Mouse (Mus musculus) kidney, adult 10 weeks (tissue): ENCODE measurements around the gene Gm5728. TPM values are rescaled to one million over a fixed set of nuclear protein-coding genes. Genes with fewer than 3 reads are reported as not detected.

ENCODE experiments used
- polyA plus RNA-seq: library from polyadenylated mRNA; stranded (reverse); fragments of 350-450 nt; fragmentation: Illumina TruSeq; extraction: RNeasy Lipid Tissue Mini Kit (QIAGEN cat#74804); gene quantifications from one replicate; pipeline ENCODE4 v1.2.3, GENCODE M21; 2014; ENCODE audit warnings: low read depth, low replicate concordance

The Gm5728 gene
- not detected for polyA plus RNA-seq

GRCm38 (mm10) chr7:20375310-20375709 lies at the start of gene Gm5728:
Gm5728 (minus strand) TSS chr7:20375410.

GRCm38 (mm10) chr7:20417642-20418041 lies 42.4 kb upstream of the Gm5728 start, which contains the start of gene Vmn1r100:
Vmn1r100 (plus strand) TSS chr7:20417942.

GRCm38 (mm10) chr7:20333965-20334364 lies 41.2 kb downstream of the Gm5728 start, which contains the start of gene Gm4133:
Gm4133 (minus strand) TSS chr7:20334065.

Other genes starting within 250 kb of the Gm5728 start
- not detected for gene Vmn1r93, start 236.3 kb downstream of the Gm5728 start, polyA plus RNA-seq
- not detected for gene Vmn1r94, start 207.0 kb downstream of the Gm5728 start, polyA plus RNA-seq
- gene Vmn1r95, start 181.7 kb downstream of the Gm5728 start, polyA plus RNA-seq: not detected
- not detected for gene Gm6164, start 169.8 kb downstream of the Gm5728 start, polyA plus RNA-seq
- gene Gm4498, start 141.6 kb downstream of the Gm5728 start, polyA plus RNA-seq: not detected
- gene Gm5890, start 112.6 kb downstream of the Gm5728 start, polyA plus RNA-seq: not detected
- not detected for gene Gm4133, start 41.3 kb downstream of the Gm5728 start, polyA plus RNA-seq
- not detected for gene Vmn1r100, start 42.5 kb upstream of the Gm5728 start, polyA plus RNA-seq
- not detected for gene Vmn1r101, start 67.2 kb upstream of the Gm5728 start, polyA plus RNA-seq
- gene Gm10670, start 99.5 kb upstream of the Gm5728 start, polyA plus RNA-seq: not detected
- gene Vmn1r103, start 135.1 kb upstream of the Gm5728 start, polyA plus RNA-seq: not detected
- not detected for gene Vmn1r104, start 158.4 kb upstream of the Gm5728 start, polyA plus RNA-seq
- not detected for gene Gm5726, start 170.3 kb upstream of the Gm5728 start, polyA plus RNA-seq
- not detected for gene Gm4141, start 200.8 kb upstream of the Gm5728 start, polyA plus RNA-seq
- not detected for gene Gm4513, start 223.6 kb upstream of the Gm5728 start, polyA plus RNA-seq